Mouse (Mus musculus): ENCODE results near the gene Mdc1. TPM values are rescaled to one million over a fixed set of nuclear protein-coding genes. Genes with fewer than 3 reads are reported as not detected.
A peak's percentile ranks its signal among the peaks of the same experiment; 100 is the strongest.
"Not testable (repeated sequence)": the region's sequence is repeated elsewhere in the genome, so short reads cannot be mapped to it uniquely, and the experiment has no call there.

Mdc1 gene
- total RNA-seq, 2 experiments from 2014 or later, result 17.2 to 18.5 TPM

DNA sequence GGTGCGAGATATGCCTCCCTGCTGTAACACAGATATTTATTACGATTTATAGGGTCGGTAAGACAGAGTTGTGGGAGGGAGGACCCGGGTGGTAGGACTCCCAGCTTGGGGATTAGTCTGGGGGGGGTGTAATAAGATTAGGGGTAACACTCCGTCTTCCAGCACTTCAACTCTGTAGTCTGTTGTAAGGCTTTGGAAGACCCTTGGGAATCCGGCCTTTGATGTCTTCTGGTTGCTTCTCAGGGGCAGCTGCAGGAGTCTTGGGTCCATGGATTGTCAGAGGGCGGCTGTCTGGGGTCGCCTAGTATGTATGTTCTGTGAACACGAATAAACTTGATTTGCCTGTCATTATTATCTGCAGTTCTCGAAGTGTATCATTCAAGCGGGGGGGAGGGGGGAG, 18.8 kb upstream of the Mdc1 start:
- no peak for DNase-seq (ENCODE audit: low spot score in 2 of 2)

DNA sequence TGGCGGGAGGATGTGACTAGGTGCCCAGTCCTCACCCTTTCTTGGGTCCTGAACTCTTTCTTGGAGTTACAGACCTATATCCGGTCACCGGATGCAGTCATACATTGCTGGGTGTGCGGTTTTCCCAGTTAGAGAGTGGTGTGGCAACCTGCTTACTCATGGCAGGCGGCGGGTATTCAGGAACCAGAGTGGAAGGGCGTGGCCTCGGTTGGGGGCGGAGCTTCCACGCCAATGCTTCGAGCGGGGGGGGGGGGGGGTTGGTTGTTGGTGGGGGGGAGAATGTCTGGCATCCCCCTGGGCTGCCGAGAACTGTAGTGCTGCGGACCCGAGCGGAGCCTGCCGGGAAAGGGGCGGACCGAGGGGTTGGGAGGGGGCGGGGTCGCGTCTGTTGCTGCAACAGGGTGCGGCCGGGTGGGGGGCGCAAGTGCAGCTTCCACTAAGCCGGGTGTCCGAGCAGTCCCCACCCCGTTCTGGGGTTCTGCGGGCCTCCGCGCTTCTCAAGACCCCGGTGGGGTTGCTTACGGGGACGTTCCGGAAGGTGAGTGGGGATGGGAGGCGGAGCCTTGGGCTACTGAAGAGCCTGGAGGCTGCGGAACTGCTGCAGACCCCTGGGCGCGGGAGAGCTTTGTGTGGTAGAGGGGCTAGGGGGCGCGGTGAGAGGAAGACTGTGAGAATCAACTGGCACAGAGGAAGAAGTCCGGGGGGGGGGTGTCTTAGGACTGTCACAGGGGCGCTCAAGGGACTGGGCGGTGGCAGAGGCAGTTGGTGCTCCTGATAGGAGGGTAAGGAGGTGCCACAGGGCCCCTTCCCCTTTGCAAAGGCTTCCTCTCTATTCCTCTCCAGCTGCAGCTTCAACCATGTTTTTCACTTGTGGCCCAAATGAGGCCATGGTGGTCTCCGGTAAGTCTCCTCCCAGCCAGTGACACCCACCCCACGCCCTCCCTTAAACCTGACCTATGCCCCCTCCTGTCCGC, 18.1 kb upstream of the Mdc1 start, which contains the start of gene Flot1:
Flot1 (plus strand) TSS at position 267 of the 974 bp plus-strand sequence.
- DNase-seq (ENCODE audit: low spot score in 2 of 2), result peak; percentile 40 to 75

DNA sequence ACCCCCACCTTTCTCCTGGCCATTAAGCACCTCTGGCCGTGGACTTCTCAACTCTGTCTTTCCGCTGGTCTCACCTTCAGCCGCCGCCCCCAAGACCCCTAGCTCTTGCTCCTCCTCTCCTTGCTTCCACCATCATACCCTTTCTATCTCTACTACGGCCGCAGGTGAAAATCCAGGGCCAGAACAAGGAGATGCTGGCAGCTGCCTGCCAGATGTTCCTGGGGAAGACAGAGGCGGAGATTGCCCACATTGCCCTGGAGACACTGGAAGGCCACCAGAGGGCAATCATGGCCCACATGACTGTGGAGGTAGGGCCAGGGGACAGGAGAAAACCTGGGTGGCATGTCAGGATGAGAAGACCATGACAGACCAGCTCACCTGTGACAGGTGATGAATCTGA, 16.9 kb upstream of the Mdc1 start:
- no peak for DNase-seq (ENCODE audit: low spot score in 2 of 2)

DNA sequence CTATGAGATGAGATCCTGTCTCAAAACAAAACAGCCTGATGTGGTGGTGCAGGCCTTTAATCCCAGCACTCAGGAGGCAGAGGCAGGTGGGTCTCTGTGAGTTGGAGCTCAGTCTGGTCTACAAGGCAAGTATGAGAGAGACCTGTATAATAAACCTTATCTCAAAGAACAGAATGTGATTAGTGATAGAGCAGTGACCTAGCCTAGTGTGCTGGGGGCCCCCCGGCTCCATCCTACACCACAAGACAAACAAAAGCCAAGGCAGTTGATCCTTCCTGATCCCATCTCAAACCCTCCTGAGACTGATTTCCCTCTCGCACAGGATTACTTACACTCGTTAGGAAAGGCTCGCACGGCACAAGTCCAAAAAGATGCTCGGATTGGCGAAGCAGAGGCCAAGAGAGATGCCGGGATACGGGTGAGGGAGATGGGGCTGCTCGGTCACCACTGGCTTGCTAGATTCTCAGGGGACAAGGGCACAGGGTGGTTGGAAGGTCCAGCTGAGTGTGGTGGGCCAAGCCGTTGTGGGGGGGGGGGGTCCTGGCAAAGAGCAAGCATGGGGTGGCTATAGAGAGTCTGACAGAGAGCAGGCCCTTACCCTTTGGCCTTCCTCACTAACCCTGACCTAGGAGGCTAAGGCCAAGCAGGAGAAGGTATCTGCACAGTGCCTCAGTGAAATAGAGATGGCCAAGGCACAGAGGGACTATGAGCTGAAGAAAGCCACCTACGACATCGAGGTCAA, 16.0 kb upstream of the Mdc1 start:
- no peak for DNase-seq (ENCODE audit: low spot score in 2 of 2)

DNA sequence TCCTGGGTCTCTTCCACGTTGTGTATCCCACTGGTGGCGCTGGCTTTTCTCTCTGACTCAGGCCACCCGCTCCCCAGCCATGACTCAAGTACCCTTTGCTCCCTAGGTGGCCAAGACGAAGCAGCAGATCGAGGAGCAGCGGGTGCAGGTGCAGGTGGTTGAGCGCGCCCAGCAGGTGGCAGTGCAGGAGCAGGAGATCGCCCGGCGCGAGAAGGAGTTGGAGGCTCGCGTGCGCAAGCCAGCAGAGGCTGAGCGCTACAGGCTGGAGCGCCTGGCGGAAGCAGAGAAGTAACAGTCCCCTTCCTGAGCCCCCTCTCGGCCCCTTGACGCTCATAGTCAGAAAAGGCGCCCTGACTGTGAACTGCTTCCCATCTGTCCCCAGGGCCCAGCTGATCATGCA, 11.6 kb upstream of the Mdc1 start:
- peak; percentile 75 to 87 for DNase-seq (ENCODE audit: low spot score in 2 of 2)

DNA sequence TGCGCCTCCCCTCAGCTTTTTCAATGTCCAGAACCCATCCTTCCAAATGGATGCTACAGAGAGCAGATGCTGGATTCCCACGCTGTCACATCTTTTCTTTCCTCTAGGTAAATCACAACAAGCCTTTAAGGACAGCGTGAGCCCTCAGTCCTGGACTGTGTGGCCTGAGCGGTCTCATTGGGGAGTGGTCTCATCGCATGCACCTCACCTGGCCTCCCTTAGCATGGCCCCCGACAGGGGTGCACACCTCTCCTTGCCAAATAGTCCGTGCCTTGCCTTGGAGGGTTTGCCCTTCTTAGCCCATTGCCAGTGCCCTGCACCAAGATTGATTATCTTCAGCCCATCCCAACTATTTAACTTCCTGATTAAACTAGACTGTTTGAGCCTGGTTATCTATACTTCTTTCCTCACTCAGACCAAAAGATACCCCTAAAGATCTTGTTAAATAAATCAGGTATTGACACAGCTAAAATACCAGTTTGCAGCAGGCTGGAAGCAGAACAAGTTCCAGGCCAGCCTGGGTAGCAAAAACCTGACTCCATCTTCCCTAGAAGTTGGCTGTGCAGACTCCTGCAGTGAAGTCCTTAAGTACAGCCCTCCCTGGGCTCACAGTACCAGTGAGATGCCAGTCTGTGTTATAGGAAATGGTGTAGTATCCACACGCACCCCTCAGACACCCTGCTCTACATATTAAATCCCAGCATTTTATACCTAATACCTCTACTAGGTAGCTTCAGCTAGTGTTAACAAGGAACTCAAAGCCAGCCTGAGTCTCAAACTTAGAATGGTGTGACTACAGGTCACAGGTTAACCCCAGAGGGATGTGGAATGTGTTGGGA, 8.7 kb upstream of the Mdc1 start:
- DNase-seq (ENCODE audit: low spot score in 2 of 2), result no peak

DNA sequence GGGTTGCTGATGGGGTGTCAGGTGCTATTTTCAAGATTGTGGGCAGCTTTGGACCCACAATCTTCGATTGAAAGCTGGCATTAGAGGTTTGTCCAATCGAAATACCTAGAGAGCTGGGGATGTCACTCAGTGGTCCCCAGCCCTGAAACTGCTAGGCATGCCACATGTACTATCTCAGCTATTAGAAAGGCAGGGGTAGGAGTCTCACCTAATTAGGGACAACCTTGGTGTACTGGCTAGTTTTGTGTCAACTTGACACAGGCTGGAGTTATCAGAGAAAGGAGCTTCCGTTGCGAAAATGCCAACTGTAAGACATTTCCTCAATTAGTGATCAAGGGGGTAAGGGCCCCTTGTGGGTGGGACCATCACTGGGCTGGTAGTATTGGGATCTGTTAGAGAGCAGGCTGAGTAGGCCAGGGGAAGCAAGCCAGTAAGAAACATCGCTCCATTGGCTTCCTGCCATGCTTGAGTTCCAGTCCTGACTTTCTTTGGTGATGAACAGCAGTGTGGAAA, 8.0 kb upstream of the Mdc1 start:
- no peak for DNase-seq (ENCODE audit: low spot score in 2 of 2)

DNA sequence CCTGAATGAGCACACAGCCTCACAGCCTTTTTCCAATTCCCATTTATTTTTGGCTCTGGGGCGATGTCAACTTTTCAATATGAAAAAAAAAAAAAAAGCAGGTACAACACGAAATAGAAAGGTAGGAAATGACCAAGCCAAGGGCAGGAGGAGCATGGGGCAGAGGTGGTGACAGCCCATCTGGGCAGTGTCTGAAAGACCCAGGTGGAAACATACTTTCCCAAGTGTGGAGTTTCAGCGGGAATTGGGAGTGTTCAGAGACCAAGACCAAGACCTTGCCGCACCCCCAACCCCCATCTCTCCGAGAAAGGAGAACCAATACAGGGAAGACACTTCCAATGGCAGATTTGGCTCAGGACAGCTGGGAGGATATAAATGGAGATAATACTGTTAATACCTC, 7.4 kb upstream of the Mdc1 start:
- no peak for DNase-seq (ENCODE audit: low spot score in 2 of 2)

DNA sequence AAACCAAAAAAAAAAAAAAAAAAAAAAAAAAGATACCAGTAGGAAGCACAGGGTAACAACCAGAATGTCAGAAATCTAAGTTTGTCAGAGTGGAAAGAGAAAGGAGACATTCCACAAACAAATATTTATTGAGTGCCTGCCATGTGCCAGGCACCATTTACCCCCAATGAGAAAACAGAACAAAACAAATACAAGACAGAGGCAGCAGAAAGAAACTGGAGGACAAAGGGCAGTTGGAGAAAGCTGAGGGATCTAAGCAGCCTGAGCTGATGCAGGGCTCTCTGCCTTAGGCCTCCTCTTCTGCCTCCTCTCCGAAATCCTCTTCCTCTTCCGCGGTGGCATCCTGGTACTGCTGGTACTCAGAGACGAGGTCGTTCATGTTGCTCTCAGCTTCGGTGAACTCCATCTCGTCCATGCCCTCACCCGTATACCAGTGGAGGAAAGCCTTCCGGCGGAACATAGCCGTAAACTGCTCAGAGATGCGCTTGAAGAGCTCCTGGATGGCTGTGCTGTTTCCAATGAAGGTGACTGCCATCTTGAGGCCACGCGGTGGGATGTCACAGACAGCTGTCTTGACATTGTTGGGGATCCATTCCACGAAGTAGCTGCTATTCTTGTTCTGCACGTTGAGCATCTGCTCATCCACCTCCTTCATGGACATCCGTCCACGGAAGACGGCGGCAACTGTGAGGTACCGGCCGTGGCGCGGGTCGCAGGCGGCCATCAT, 6.5 kb upstream of the Mdc1 start:
- DNase-seq (ENCODE audit: low spot score in 2 of 2), result peak in 1 of 2 experiments; percentile 52

DNA sequence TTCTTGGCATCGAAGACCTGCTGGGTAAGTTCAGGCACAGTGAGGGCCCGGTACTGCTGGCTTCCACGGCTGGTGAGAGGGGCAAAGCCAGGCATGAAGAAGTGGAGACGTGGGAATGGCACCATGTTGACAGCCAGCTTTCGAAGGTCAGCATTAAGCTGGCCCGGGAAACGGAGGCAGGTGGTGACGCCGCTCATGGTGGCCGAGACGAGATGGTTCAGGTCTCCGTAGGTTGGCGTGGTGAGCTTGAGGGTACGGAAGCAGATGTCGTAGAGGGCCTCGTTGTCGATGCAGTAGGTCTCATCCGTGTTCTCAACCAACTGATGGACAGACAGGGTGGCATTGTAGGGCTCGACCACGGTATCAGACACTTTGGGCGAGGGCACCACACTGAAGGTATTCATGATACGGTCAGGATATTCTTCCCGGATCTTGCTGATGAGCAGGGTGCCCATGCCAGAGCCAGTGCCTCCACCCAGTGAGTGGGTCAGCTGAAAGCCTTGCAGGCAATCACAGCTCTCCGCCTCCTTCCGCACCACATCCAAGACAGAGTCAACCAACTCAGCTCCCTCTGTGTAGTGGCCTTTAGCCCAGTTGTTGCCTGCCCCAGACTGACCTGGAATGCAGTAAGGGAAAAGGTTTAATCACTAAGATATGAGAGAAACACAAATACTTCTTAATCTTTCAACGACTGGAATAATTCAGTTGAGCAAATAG, 5.7 kb upstream of the Mdc1 start:
- peak in 1 of 2 experiments; percentile 26 for DNase-seq (ENCODE audit: low spot score in 2 of 2)

DNA sequence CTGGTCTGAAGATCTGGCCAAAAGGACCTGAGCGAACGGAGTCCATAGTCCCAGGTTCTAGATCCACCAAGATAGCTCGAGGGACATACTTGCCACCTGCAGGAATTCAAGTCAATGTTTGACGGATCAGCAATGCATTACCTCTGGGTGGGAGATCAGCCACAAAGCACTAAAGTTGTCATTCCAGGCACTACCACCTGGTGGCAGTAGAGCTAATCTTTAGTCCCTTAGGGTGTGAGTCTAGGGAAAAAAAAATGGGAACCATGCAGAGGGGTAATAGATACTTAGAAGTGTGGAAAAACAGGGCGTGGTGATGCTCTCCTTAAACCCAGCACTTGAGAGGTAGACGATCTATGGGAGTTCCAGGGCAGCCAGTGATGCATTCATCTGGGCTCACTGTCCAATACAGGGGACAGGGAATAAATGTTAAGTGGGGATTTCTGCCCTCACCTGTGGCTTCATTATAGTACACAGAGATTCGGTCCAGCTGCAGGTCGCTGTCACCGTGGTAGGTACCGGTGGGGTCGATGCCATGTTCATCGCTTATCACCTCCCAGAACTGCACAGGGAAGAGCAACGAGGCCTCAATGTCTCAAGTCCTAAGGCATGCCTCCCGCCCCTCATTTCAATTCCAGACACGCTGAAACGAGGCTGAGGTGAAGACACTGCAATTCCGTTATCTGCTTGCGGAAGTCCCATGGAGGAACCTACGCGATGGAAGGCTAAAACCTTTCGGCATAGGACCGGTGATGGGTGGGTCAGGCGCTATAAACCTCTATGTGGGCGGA, 4.9 kb upstream of the Mdc1 start:
- peak; percentile 81 to 96 for DNase-seq (ENCODE audit: low spot score in 2 of 2)

DNA sequence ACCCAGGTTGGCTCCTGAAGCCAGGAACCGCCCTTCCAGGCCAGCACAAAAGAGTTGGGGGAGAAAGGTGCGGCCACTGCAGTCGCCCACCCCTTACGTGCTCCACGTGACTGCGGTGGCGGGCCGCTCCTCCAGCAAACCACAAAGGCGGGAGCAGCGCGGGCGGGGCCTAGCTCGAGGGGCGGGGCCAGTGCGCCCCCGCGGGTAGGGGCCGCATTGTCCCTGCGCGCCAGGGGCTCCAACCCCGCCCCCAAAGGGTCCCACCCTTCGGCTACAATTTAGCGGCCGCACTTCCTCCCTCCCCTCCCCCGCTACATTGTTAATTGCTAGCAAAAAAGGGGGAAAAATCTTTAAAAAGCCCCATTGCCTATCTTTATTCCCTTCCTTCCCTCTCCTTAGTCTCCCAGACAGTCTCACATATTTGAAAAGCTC, 4.3 kb upstream of the Mdc1 start:
- DNase-seq (ENCODE audit: low spot score in 2 of 2), result peak; percentile 78 to 83

DNA sequence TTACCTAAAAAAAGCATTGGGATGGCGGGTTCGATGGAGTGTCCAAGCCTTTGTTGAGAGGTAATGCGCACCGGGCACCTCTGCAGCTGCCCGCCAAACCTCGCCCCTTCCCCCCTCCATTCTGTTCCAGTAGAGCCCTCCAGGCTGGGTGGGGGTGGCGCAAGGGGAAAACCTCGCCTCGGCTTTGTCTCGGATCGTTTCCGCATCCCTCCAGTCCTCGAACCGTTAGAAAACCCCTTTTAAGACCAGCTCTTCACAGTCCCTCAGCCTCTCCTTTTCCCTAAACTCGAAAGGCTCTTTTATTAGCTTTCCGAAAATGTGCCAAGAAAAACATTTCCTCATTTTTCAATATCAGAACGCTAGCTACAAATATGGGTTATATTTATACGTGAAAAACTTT, 3.8 kb upstream of the Mdc1 start:
- DNase-seq (ENCODE audit: low spot score in 2 of 2), result peak in 1 of 2 experiments; percentile 45

DNA sequence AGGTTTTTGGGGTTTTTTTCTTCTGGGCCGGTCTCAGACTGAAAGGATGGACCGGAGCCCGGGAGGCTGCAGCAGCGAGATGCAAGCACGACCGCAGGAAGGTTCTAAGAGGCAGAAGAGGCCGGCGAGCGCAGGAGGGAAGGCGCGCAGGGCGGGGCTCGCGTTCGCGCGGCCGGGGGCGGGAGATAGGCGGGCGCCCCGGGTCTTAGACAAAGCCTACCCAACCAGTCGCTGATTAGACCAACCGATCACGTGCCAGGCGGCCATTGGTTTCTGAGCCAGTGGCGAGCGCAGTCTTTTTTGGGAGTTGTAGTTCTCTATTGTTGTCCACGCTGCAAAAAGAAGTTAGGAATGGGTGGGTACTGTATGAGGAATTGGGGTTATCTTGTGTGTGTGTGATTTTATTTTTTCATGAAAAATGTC, 3.2 kb upstream of the Mdc1 start, which contains the start of gene Tubb5:
Tubb5 (minus strand) TSS at position 185 of the 423 bp plus-strand sequence.
- peak; percentile 96 to 99 for DNase-seq (ENCODE audit: low spot score in 2 of 2)

DNA sequence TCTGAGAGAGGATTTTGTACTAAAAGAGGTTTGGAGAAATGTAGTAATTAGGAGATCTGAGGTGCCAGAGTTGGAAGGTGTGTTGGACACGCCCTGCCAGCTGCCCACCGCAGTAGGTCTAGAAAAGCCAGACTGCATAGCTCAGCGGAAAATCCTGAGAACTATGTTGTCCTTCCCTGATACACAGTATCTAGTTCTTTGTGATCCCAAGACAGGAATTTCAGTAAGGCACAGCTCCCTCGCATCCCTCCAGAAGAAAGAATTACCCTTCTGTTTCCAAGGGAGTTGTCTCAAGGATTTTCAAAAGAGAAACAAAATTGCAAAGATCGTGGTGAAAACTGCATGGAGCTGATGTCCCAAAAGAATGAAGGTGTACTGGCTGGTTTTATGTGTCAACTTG, 2.7 kb upstream of the Mdc1 start:
- DNase-seq (ENCODE audit: low spot score in 2 of 2), result no peak

DNA sequence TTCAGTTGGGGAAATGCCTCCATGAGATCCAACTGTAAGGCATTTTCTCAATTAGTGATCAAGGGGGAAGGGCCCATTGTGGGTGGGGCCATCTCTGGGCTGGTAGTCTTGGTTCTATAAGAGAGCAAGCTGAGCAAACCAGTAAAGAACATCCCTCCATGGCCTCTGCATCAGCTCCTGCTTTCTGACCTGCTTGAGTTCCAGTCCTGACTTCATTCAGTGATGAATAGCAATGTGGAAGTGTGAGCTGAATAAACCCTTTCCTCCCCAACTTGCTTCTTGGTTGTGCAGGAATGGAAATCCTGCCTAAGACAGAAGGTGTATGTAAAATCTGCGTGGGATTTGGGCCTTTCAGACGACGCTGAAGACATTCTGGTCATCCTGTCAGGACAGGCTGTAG, 2.3 kb upstream of the Mdc1 start:
- not testable (repeated sequence) for DNase-seq (ENCODE audit: low spot score in 2 of 2)

DNA sequence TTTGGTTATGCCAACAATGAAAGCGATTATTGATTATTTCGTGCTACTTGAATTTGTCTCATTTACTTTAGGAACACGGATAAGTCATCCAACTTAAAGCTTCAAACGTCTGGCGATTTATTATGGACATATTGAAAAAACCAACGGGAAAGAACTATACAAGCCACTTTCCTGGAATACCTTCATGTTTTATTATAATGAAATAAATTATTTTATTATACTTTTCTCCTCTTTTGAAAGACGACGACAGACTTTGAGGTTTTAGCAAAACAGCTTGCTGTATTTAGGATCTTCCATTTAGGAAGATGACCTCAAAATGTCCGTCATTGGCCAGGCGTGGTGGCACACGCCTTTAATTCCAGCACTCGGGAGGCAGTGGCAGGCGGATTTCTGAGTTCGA, 754 bp upstream of the Mdc1 start:
- DNase-seq (ENCODE audit: low spot score in 2 of 2), result no peak

DNA sequence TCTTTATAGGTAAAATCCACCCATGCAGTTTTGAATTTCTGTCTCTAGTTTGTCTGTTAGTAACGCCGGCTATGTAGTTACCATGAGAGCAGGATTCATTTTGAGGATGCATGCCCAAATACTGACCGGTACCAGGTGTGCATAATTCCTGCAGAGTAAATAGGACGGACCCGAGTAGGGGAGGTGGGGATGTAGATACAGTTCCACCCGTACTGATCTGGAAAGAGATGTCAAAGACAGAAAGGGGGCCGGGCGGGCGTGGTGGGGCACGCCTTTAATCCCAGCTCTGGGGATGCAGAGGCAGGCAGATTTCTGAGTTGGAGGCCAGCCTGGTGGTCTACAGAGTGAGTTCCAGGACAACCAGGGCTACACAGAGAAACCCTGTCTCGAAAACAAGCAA, 691 bp downstream of the Mdc1 start:
- DNase-seq (ENCODE audit: low spot score in 2 of 2), result no peak

DNA sequence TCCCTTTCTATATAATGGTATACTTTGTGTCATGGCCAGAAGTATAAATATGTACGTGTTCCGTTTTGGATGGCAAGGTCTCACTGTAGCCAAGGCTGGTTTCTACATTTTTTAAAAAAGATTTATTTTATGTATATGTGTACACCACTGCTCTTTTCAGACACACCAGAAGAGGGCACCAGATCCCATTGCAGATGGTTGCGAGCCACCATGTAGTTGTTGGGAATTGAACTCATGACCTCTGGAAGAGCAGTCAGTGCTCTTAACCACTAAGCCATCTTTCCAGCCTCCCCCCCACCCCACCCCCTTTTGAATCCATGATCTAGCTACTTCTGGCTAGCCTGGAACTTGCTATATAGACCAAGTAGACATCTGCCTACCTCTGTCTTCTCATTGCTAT, 2.2 kb downstream of the Mdc1 start:
- no peak for DNase-seq (ENCODE audit: low spot score in 2 of 2)
